Mouse (Mus musculus) effector memory CD4-positive, alpha-beta T cell, adult 5 months (primary cell): ENCODE results near the gene Btbd35f6. TPM values are rescaled to one million over a fixed set of nuclear protein-coding genes. Genes with fewer than 3 reads are reported as not detected.

Source experiments
- polyA plus RNA-seq: library from polyadenylated mRNA; unstranded; fragments of 100-300 nt; shearing (Covaris generic); gene quantifications from one replicate; pipeline ENCODE4 v1.2.1, GENCODE M21; 2017

The Btbd35f6 gene
- polyA plus RNA-seq: not detected

GRCm38 (mm10) chrX:33956440-33956839 lies at the start of gene Btbd35f6:
Gene Btbd35f6, minus strand, starts transcription at chrX:33956540.

GRCm38 (mm10) chrX:33986716-33987115 lies 30.4 kb upstream of the Btbd35f6 start, which contains the start of gene Gm21870:
Gene Gm21870, minus strand, starts transcription at chrX:33986816.

Other genes starting within 250 kb of the Btbd35f6 start
- gene Gm21870, start 30.3 kb upstream of the Btbd35f6 start, polyA plus RNA-seq: not detected
- gene Btbd35f9, start 205.0 kb upstream of the Btbd35f6 start, polyA plus RNA-seq: not detected